Mouse (Mus musculus): ENCODE measurements around the gene Tsnaxip1. TPM values are rescaled to one million over a fixed set of nuclear protein-coding genes. Genes with fewer than 3 reads are reported as not detected.

The Tsnaxip1 gene
- polyA plus RNA-seq, 1 experiment, result not detected

- no peak for TF ChIP-seq CTCF (IDR thresholded peaks at IDR 0.05; ENCODE audit: extremely low read depth, insufficient read length, insufficient replicate concordance, low read depth, low read length)
- H3K36me3 ChIP-seq (ENCODE audit: control insufficient read depth, insufficient read depth, low read length), result peaks cover 8% of the 10 kb centered on the region
- H3K4me1 ChIP-seq (ENCODE audit: control insufficient read depth, insufficient read depth, insufficient read length, low read length), result peaks cover under 1% of the 10 kb centered on the region
- no peak overlapping the region for H3K4me3 ChIP-seq (ENCODE audit: low read depth, low read length)
- 53% methylated on average over 1 of the region's 1 CpGs for WGBS
- H3K27me3 ChIP-seq (ENCODE audit: control insufficient read depth, insufficient read depth, low read length), result no peaks in the 10 kb centered on the region
- H3K27ac ChIP-seq (ENCODE audit: insufficient read depth, low read depth, low read length), result no peak overlapping the region
Observed at GRCm38 (mm10) chr8:105805964-105806363, 21.6 kb upstream of the Tsnaxip1 start.

DNA sequence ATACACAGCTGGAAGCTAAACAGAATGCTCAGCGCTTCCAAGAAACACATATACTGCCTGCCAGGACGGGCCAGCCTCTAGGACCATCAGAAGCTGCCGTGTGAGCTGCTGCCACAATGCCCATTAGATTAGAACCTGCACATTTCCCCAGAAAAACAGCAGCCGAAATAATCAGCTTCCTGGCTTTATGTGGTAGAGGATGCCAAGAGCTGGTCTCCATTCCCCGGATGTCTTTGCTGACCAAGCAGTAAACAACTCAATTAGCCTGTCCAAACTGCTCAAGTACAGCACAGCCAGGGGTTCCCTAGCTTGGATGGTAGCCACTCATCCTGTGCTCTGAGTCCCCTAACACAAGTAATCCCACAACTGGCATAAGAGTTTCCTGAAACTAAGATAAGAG, 19.8 kb upstream of the Tsnaxip1 start:
- no peaks in the 10 kb centered on the region for H3K27me3 ChIP-seq (ENCODE audit: control insufficient read depth, insufficient read depth, low read length)
- H3K36me3 ChIP-seq (ENCODE audit: control insufficient read depth, insufficient read depth, low read length), result peaks cover 8% of the 10 kb centered on the region
- H3K4me1 ChIP-seq (ENCODE audit: control insufficient read depth, insufficient read depth, insufficient read length, low read length), result peaks cover 18% of the 10 kb centered on the region
- no peak overlapping the region for H3K4me3 ChIP-seq (ENCODE audit: low read depth, low read length)
- no peak overlapping the region for H3K27ac ChIP-seq (ENCODE audit: insufficient read depth, low read depth, low read length)
- TF ChIP-seq POLR2A (IDR thresholded peaks at IDR 0.05; ENCODE audit: low read depth, low read length), result no peak
- no peak for TF ChIP-seq CTCF (IDR thresholded peaks at IDR 0.05; ENCODE audit: extremely low read depth, insufficient read length, insufficient replicate concordance, low read depth, low read length)
- 80% methylated on average over 5 of the region's 5 CpGs for WGBS

DNA sequence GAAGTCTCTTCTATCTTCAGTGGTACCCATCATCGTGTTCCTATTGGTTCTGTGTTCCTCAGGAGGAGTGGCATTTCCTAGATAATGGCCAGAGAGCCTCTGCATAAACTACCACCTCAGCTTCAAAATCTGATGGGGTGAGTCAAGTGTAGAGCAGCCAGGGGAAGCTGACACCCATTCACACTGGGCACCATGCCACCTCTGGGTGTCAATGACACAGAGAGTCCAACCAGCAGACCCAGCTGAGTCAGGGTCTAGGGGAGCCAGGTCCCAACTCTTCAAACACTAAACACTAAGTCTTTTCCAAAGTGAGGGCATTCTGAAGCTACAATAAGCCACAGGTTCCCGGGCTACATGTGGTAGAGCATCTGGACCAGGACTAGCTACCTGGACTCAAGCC, 19.1 kb upstream of the Tsnaxip1 start:
- TF ChIP-seq POLR2A (IDR thresholded peaks at IDR 0.05; ENCODE audit: low read depth, low read length) (no peak), CTCF (IDR thresholded peaks at IDR 0.05; ENCODE audit: extremely low read depth, insufficient read length, insufficient replicate concordance, low read depth, low read length) (no peak)
- Histone ChIP-seq H3K27me3 (ENCODE audit: control insufficient read depth, insufficient read depth, low read length) (no peaks in the 10 kb centered on the region), H3K27ac (ENCODE audit: insufficient read depth, low read depth, low read length) (no peak overlapping the region), H3K36me3 (ENCODE audit: control insufficient read depth, insufficient read depth, low read length) (peaks cover 8% of the 10 kb centered on the region), H3K4me3 (ENCODE audit: low read depth, low read length) (no peak overlapping the region), H3K4me1 (ENCODE audit: control insufficient read depth, insufficient read depth, insufficient read length, low read length) (peaks cover 18% of the 10 kb centered on the region)
- 73% methylated on average over 2 of the region's 2 CpGs for WGBS

- no peak overlapping the region for H3K4me3 ChIP-seq (ENCODE audit: low read depth, low read length)
- H3K36me3 ChIP-seq (ENCODE audit: control insufficient read depth, insufficient read depth, low read length), result peaks cover 2% of the 10 kb centered on the region
- H3K27ac ChIP-seq (ENCODE audit: insufficient read depth, low read depth, low read length), result no peak overlapping the region; the same call in 1 of the 2 replicates
- H3K27me3 ChIP-seq (ENCODE audit: control insufficient read depth, insufficient read depth, low read length), result no peaks in the 10 kb centered on the region
- H3K4me1 ChIP-seq (ENCODE audit: control insufficient read depth, insufficient read depth, insufficient read length, low read length), result peaks cover 18% of the 10 kb centered on the region
- TF ChIP-seq CTCF (IDR thresholded peaks at IDR 0.05; ENCODE audit: extremely low read depth, insufficient read length, insufficient replicate concordance, low read depth, low read length) (no peak), POLR2A (IDR thresholded peaks at IDR 0.05; ENCODE audit: low read depth, low read length) (no peak)
- 86% methylated on average over 6 of the region's 6 CpGs for WGBS
Observed at GRCm38 (mm10) chr8:105810245-105810786, 17.2 kb upstream of the Tsnaxip1 start.

- Histone ChIP-seq H3K27ac (ENCODE audit: insufficient read depth, low read depth, low read length) (peak overlapping the region; percentile 58; the same call in 1 of the 2 replicates), H3K36me3 (ENCODE audit: control insufficient read depth, insufficient read depth, low read length) (peaks cover 2% of the 10 kb centered on the region; the same call in 1 of the 2 replicates), H3K4me1 (ENCODE audit: control insufficient read depth, insufficient read depth, insufficient read length, low read length) (peaks cover 18% of the 10 kb centered on the region), H3K27me3 (ENCODE audit: control insufficient read depth, insufficient read depth, low read length) (no peaks in the 10 kb centered on the region), H3K4me3 (ENCODE audit: low read depth, low read length) (no peak overlapping the region)
- no peak for TF ChIP-seq POLR2A (IDR thresholded peaks at IDR 0.05; ENCODE audit: low read depth, low read length)
- TF ChIP-seq CTCF (IDR thresholded peaks at IDR 0.05; ENCODE audit: extremely low read depth, insufficient read length, insufficient replicate concordance, low read depth, low read length), result no peak
- WGBS, result 41% methylated on average over 10 of the region's 10 CpGs
Observed at GRCm38 (mm10) chr8:105811061-105811460, 16.5 kb upstream of the Tsnaxip1 start.

DNA sequence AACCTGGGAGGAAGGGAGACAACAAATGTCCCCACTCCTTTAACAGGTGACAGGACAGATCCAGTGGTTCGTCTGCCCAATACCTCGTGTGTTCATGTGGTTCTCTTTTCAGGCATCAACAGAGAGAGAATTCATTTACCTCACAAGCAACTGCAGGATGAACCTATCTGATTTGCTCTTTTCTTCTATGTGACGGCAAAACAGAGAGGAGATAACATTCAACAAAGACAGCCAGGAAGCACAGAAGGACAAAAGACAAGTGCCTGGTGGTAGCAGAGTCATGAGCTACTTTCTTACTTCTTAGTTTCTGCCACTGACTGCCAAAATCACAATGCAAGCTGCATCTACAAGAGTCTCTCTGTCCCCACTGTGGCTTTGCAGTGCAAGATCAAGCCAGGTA, 16.0 kb upstream of the Tsnaxip1 start:
- WGBS, result 29% methylated on average over 3 of the region's 3 CpGs
- H3K4me1 ChIP-seq (ENCODE audit: control insufficient read depth, insufficient read depth, insufficient read length, low read length), result peaks cover 18% of the 10 kb centered on the region
- no peak overlapping the region for H3K4me3 ChIP-seq (ENCODE audit: low read depth, low read length)
- peaks cover 2% of the 10 kb centered on the region; the same call in 1 of the 2 replicates for H3K36me3 ChIP-seq (ENCODE audit: control insufficient read depth, insufficient read depth, low read length)
- H3K27me3 ChIP-seq (ENCODE audit: control insufficient read depth, insufficient read depth, low read length), result no peaks in the 10 kb centered on the region
- peak overlapping the region; percentile 58 for H3K27ac ChIP-seq (ENCODE audit: insufficient read depth, low read depth, low read length)
- TF ChIP-seq CTCF (IDR thresholded peaks at IDR 0.05; ENCODE audit: extremely low read depth, insufficient read length, insufficient replicate concordance, low read depth, low read length), result no peak
- no peak for TF ChIP-seq POLR2A (IDR thresholded peaks at IDR 0.05; ENCODE audit: low read depth, low read length)

DNA sequence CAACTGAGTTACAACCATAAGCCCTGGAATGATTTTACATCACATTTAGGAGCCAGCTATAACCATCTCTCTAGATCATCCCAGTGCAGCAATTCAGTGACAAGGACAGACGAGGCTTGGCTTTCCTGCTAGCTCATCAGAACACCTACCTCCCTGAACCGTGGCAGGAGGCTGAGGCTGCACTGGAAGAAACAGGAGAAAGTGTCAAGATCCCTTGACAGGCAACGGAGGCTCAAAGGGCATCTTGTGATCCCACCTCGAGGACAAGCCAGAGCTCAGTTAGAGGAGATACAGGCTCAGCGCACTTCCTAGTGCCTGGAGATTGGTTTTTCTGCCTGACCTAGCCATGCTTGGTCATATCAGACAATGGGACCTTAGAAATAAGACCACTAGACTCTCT, 15.0 kb upstream of the Tsnaxip1 start:
- H3K27ac ChIP-seq (ENCODE audit: insufficient read depth, low read depth, low read length), result no peak overlapping the region
- WGBS, result 66% methylated on average over 5 of the region's 5 CpGs
- no peak overlapping the region for H3K4me3 ChIP-seq (ENCODE audit: low read depth, low read length)
- peaks cover 18% of the 10 kb centered on the region for H3K4me1 ChIP-seq (ENCODE audit: control insufficient read depth, insufficient read depth, insufficient read length, low read length)
- H3K27me3 ChIP-seq (ENCODE audit: control insufficient read depth, insufficient read depth, low read length), result no peaks in the 10 kb centered on the region
- peaks cover 2% of the 10 kb centered on the region; the same call in 1 of the 2 replicates for H3K36me3 ChIP-seq (ENCODE audit: control insufficient read depth, insufficient read depth, low read length)
- TF ChIP-seq POLR2A (IDR thresholded peaks at IDR 0.05; ENCODE audit: low read depth, low read length) (no peak), CTCF (IDR thresholded peaks at IDR 0.05; ENCODE audit: extremely low read depth, insufficient read length, insufficient replicate concordance, low read depth, low read length) (no peak)
